Mouse (Mus musculus): ENCODE measurements around the gene Slc6a17. TPM values are rescaled to one million over a fixed set of nuclear protein-coding genes. Genes with fewer than 3 reads are reported as not detected.
A peak's percentile ranks its signal among the peaks of the same experiment; 100 is the strongest.

Slc6a17 gene
- polyA plus RNA-seq, 1 experiment from 2014 or later = 8.1 TPM

DNA sequence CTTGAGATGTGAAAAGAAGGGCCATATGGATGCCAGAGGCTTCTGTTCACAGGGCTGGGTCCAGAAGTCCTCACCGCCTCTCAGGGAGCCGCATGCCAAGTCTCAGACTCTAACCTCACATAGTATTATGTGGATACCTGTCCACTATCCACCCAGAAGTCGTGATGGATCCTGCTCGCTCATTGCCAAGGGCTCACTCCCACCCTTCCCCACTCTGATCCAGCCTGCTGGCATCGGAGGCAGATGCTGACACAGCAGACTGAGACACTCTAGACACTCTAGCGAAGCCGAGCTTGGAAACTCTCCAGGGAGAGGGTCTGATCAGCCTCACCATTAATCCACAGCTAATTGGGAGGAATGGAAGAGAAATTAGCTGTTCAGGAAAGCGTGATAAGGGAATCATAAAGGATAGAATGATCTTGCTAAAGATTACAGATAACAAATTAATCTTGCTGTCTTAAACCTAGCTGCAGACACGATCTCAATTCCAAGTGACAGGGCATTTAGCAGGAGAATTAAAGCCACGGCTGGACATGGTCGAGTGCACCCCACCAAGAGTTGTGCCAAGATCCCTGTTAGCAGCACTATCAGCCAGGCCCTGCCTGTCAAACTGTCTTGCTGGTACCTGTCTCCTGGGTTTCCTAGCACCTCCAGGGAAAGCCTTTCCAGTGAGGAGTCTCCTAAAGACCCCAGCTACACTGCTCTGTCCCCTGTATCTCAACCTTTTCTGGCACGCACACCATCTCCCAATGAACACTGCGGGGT, 21.6 kb downstream of the Slc6a17 start:
- Histone ChIP-seq H3K4me3 (no peak overlapping the region), H3K4me2 (no peak overlapping the region), H3K27ac (replicated peaks) (peak overlapping the region; percentile 49), H3K9ac (no peak overlapping the region), H3K4me1 (replicated peaks) (peaks cover 41% of the 10 kb centered on the region), H3K36me3 (peaks cover 7% of the 10 kb centered on the region; the same call in 1 of the 2 replicates), H3K9me3 (no peaks in the 10 kb centered on the region), H3K27me3 (peaks cover 17% of the 10 kb centered on the region)
- 59% methylated on average over 13 of the region's 13 CpGs for WGBS
- ATAC-seq (ENCODE audit: low read depth) = peak; percentile 85

DNA sequence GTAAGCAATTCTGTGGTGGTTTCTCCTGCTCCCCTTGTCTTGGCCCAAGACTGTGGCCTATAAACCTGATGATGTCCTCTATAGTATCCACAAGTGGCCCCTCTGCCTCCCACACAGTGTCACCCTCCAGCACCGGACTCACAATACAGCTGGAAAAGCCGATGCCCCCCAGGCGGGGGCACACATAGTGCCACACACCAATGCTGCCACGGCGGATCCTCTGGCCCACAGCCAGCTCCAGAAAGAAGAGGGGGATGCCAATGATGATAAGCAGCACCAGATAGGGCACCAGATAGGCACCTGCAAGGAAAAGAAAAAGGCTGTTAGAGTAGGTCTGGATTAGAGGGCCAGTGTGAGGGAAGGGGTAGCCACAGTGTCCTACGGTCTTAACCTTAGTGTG, 22.3 kb downstream of the Slc6a17 start:
- H3K9me3 ChIP-seq = no peaks in the 10 kb centered on the region
- WGBS = 86% methylated on average over 6 of the region's 6 CpGs
- peaks cover 42% of the 10 kb centered on the region for H3K4me1 ChIP-seq (replicated peaks)
- peaks cover 17% of the 10 kb centered on the region for H3K27me3 ChIP-seq
- ATAC-seq (ENCODE audit: low read depth) = no peak
- no peak overlapping the region for H3K4me2 ChIP-seq
- no peak overlapping the region for H3K4me3 ChIP-seq
- H3K27ac ChIP-seq (replicated peaks) = no peak overlapping the region; the same call in 1 of the 2 replicates
- peaks cover 7% of the 10 kb centered on the region; the same call in 1 of the 2 replicates for H3K36me3 ChIP-seq
- H3K9ac ChIP-seq = no peak overlapping the region

DNA sequence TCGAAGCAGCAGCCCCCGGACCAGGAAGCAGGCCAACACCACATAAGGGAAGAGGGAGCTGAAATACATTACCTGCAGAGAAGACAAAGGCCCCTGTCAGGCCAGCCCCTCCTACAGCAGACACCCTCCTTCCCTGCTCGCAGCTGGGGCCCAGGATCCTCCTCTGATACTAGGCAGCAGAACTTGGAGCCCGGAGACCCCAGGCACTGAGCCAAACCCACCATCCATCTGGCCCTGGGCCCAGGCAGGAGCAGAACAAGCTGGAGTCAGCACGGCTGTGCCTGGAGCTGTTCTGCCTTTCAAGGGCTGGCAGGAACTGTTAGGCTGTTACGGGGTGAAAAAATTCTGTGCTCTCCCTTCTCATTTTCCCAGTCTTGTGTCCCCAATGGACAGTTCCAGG, 26.4 kb downstream of the Slc6a17 start:
- Histone ChIP-seq H3K4me3 (no peak overlapping the region), H3K27me3 (peaks cover 17% of the 10 kb centered on the region), H3K9ac (peak overlapping the region; percentile 9; the same call in 1 of the 2 replicates), H3K4me1 (replicated peaks) (peaks cover 36% of the 10 kb centered on the region), H3K9me3 (no peaks in the 10 kb centered on the region), H3K36me3 (no peaks in the 10 kb centered on the region), H3K4me2 (no peak overlapping the region), H3K27ac (replicated peaks) (peak overlapping the region; percentile 80)
- whole genome bisulfite sequencing = 25% methylated on average over 6 of the region's 6 CpGs
- peak; percentile 86 for ATAC-seq (ENCODE audit: low read depth)

DNA sequence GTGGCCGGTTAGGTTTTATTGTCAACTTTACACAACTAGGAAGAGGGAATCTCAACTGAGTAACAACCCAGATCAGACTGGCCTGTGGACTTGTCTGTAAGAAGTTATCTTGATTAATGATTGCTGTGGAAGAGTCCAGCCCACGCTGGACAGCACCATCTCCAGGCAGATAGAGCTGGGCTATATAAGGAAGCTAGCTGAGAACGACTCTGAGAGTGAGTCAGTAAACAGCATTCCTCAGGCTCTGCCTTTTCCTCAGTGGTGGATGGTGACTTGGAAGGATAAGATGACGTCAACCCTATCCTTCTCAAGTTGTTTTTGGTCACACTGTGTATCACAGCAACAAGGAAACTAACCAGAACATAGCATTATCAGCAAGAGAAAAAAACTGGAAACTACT, 29.2 kb downstream of the Slc6a17 start:
- H3K4me1 ChIP-seq (replicated peaks) = peaks cover 29% of the 10 kb centered on the region
- H3K9ac ChIP-seq = no peak overlapping the region
- no peaks in the 10 kb centered on the region for H3K36me3 ChIP-seq
- H3K27me3 ChIP-seq = peaks cover 15% of the 10 kb centered on the region; the same call in 1 of the 2 replicates
- no peak for ATAC-seq (ENCODE audit: low read depth)
- no peak overlapping the region for H3K27ac ChIP-seq (replicated peaks)
- H3K4me2 ChIP-seq = no peak overlapping the region
- WGBS = 65% methylated on average over 4 of the region's 4 CpGs
- H3K4me3 ChIP-seq = no peak overlapping the region
- no peaks in the 10 kb centered on the region for H3K9me3 ChIP-seq

DNA sequence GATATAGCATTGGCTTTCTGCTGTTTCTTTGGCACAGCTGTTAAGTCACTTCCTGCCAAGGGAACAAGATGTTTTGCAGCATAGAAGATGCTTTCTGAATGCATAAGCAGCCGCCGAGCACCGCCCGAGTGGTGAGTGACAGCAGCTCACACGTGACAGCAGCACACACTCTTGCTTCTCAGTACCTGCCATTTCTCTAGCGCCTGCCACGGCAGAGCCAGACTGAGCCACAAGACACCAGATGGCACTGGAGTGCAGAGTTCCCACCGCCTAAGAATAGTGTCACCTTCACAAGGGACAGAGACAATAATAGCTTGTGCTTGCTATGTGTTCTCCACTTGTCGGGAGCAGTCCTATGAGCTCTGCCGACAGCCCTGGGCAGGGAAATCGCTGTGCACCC, 34.5 kb downstream of the Slc6a17 start:
- WGBS = 33% methylated on average over 11 of the region's 11 CpGs

DNA sequence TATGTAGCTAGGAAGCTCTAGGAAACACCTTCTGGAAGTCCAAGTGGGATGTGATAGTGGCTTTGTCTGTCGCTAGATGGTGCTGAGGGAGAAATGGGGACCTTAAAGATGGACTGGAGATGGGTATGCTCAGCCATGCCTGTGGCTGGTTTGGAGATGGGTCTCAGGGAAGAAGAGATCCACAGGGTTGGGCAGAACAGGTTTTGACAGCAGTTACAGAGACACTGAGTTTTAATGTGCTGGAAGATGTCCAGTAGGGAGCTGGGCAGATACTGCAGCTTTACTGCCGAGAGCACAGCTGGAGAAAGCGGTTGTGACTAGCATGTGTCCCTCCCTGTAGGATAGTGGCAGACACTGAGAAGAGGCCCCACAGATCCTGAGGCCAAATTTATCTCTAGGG, 37.2 kb downstream of the Slc6a17 start:
- no peak overlapping the region for H3K27ac ChIP-seq (replicated peaks)
- H3K4me1 ChIP-seq (replicated peaks) = peaks cover 14% of the 10 kb centered on the region
- whole genome bisulfite sequencing = 35% methylated on average over 3 of the region's 3 CpGs
- H3K4me2 ChIP-seq = no peak overlapping the region
- no peaks in the 10 kb centered on the region for H3K9me3 ChIP-seq
- no peaks in the 10 kb centered on the region for H3K36me3 ChIP-seq
- peaks cover 6% of the 10 kb centered on the region; the same call in 1 of the 2 replicates for H3K27me3 ChIP-seq
- H3K4me3 ChIP-seq = no peak overlapping the region
- ATAC-seq (ENCODE audit: low read depth) = no peak
- H3K9ac ChIP-seq = no peak overlapping the region

More for the DNA sequence above, 34.5 kb downstream of the Slc6a17 start:
- Histone ChIP-seq H3K27ac (replicated peaks) (0 out of 2 replicates have a peak overlapping the region, but pooled peaks have one; percentile 52), H3K36me3 (no peaks in the 10 kb centered on the region), H3K27me3 (peaks cover 6% of the 10 kb centered on the region; the same call in 1 of the 2 replicates), H3K4me3 (no peak overlapping the region), H3K4me2 (no peak overlapping the region), H3K9ac (no peak overlapping the region), H3K4me1 (replicated peaks) (peaks cover 14% of the 10 kb centered on the region), H3K9me3 (no peaks in the 10 kb centered on the region)
- peak; percentile 93 for ATAC-seq (ENCODE audit: low read depth)

DNA sequence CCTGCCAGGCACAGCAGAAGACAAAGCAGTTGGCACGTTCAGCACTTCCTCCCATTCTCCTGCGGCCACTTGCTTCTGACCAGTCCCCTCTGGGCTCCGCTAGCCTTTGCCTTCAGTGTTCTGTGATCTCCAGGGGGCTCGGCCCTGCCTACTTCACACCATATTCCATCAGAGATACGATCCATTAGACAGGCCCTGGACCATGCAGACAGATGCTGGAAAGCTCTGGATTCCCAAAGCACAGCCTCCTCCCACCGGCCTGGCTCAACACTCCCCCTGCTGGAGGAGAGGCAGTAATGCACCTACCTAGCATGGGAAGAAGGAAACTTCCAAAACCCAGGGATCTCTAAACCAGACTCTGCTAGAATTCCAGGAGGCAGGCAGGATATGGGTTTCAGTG, 45.6 kb downstream of the Slc6a17 start:
- no peaks in the 10 kb centered on the region for H3K9me3 ChIP-seq
- 0 out of 2 replicates have a peak overlapping the region, but pooled peaks have one; percentile 6 for H3K4me2 ChIP-seq
- no peaks in the 10 kb centered on the region for H3K36me3 ChIP-seq
- H3K4me3 ChIP-seq = no peak overlapping the region
- ATAC-seq (ENCODE audit: low read depth) = peak; percentile 81
- peaks cover 7% of the 10 kb centered on the region for H3K4me1 ChIP-seq (replicated peaks)
- H3K9ac ChIP-seq = peak overlapping the region; percentile 34; the same call in 1 of the 2 replicates
- peak overlapping the region; percentile 34; the same call in 1 of the 2 replicates for H3K27ac ChIP-seq (replicated peaks)
- H3K27me3 ChIP-seq = peaks cover 11% of the 10 kb centered on the region
- WGBS = 22% methylated on average over 6 of the region's 6 CpGs

DNA sequence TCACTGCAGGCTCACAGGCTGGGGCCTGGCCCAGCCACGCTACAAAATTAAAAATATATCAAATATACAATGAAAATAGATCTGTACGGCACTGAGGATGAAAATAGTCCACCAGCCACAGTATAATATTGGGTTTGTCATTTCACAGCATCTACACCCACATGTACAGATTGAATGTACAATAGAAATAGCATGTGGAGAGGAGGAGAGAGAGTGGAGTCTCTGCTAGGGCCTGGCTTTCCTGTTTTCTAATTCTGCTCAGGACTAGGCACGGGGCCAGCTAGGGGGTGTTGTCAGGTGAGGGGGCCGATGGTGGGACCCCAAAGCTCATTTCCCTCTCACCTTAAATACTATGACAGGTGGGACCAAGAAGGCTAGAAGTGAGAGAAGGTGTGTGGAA, 48.8 kb downstream of the Slc6a17 start:
- Histone ChIP-seq H3K36me3 (no peaks in the 10 kb centered on the region), H3K9ac (no peak overlapping the region), H3K4me1 (replicated peaks) (peaks cover 7% of the 10 kb centered on the region), H3K9me3 (no peaks in the 10 kb centered on the region), H3K27me3 (peaks cover 34% of the 10 kb centered on the region), H3K27ac (replicated peaks) (no peak overlapping the region), H3K4me2 (no peak overlapping the region), H3K4me3 (no peak overlapping the region)
- WGBS = 82% methylated on average over 4 of the region's 4 CpGs
- ATAC-seq (ENCODE audit: low read depth) = no peak

DNA sequence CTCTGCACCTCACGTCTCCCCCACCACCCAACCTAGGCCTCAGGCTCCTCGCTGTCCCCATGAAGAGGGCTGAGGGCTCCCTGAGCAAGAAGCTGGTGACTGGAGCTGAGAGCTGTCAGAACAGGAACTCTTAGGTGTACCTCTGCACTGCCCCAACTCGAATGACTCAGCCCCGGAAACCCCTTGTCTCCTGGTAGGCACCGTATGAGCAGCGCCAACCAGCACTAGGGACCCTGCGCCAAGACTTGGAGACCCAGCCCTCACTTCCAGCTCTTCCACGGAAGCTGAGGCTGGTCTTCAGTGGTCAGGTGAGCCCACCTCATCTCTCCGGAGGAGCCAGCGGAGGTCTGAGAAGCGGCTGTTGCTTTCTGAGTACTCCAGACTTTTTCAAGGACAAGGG, 49.7 kb downstream of the Slc6a17 start:
- H3K4me1 ChIP-seq (replicated peaks) = peaks cover 7% of the 10 kb centered on the region
- H3K36me3 ChIP-seq = no peaks in the 10 kb centered on the region
- WGBS = 86% methylated on average over 11 of the region's 11 CpGs
- H3K9ac ChIP-seq = no peak overlapping the region
- ATAC-seq (ENCODE audit: low read depth) = no peak
- H3K9me3 ChIP-seq = no peaks in the 10 kb centered on the region
- H3K4me2 ChIP-seq = no peak overlapping the region
- no peak overlapping the region for H3K27ac ChIP-seq (replicated peaks)
- H3K4me3 ChIP-seq = no peak overlapping the region
- peaks cover 43% of the 10 kb centered on the region for H3K27me3 ChIP-seq

DNA sequence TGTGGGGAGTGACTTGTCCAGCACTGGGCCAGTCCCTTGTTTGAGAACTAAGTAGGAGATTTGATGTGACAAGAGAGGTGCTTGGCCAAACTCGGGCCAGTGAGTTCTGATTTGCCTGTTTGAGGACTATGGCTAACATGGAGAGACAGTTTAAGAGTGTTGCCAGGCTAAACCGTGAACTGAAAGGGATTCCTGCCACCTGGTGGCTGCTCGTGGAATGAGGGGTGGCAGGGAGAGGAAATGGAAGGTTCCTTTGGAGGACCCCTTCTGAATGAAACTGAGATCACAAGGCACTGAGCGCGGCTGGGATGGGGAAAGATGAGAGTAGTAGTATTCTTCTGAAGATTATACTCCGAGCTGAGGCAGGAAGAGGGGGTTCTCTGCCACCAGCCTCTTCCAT, 51.2 kb downstream of the Slc6a17 start:
- no peak overlapping the region for H3K9ac ChIP-seq
- H3K4me3 ChIP-seq = no peak overlapping the region
- H3K27me3 ChIP-seq = peaks cover 58% of the 10 kb centered on the region
- 9% methylated on average over 6 of the region's 6 CpGs for WGBS
- no peaks in the 10 kb centered on the region for H3K9me3 ChIP-seq
- no peaks in the 10 kb centered on the region for H3K36me3 ChIP-seq
- no peak; the same call in 1 of the 2 replicates for ATAC-seq (ENCODE audit: low read depth)
- no peaks in the 10 kb centered on the region for H3K4me1 ChIP-seq (replicated peaks)
- no peak overlapping the region for H3K4me2 ChIP-seq
- no peak overlapping the region for H3K27ac ChIP-seq (replicated peaks)

DNA sequence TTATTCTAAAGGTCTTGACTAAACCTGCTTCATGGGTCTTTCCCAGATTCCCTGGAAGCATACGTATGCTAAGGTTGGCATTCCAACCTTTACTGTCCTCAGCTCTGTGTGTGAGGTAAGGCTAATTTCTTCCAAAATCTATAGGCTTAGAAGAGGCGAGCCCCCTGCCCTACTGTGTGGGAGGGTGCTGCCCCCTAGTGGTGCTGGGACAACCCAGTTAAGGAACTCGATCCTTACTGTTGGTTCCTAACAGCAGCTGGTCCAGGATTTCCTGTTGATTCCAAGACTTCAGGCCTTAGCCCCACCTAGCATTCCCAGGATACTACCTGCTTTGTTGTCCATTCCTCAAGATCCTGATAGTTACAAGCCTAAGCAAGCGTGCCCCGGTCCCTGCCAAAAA, 55.7 kb downstream of the Slc6a17 start:
- 16% methylated on average over 5 of the region's 5 CpGs for WGBS
- H3K4me1 ChIP-seq (replicated peaks) = peaks cover 28% of the 10 kb centered on the region
- H3K4me3 ChIP-seq = no peak overlapping the region
- no peak overlapping the region for H3K4me2 ChIP-seq
- peaks cover 91% of the 10 kb centered on the region for H3K27me3 ChIP-seq
- no peak overlapping the region for H3K9ac ChIP-seq
- no peak for ATAC-seq (ENCODE audit: low read depth)
- H3K36me3 ChIP-seq = no peaks in the 10 kb centered on the region
- H3K9me3 ChIP-seq = no peaks in the 10 kb centered on the region
- no peak overlapping the region for H3K27ac ChIP-seq (replicated peaks)

DNA sequence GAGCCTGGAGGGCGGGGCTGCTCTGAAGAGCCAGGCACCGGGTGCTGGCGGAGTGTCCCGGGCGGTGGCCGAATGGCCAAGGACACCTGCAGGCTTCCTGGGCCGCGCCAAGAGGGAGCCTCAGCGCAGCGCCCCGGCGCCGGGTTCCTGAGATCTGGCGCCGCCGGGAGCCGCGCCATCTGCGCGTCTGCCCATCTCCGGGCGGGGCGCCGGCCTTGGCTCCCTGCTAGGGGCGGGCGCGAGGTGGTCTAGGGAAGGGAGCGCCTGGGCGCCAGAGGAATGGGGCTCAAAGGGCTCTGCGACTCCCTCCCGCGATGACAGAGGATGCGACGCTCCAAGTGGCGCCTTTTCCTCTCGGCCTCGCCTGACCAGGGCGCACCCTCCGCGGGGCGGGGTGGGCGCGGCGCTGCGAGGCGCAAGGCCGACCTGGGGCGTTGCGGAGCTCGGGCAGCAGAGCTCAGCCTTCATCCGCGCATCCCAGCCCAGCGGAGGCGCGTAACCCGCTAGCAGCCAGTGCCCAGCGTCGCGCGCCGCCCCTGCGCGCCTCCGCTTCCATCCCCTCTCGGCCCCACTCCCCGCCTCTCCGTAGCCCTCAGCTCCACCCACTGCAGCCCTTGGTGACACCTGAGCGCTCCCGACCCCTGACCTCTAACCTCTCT, 57.9 kb downstream of the Slc6a17 start:
- Histone ChIP-seq H3K4me2 (peak overlapping the region; percentile 93), H3K27me3 (peaks cover 99% of the 10 kb centered on the region), H3K27ac (replicated peaks) (no peak overlapping the region), H3K9me3 (no peaks in the 10 kb centered on the region), H3K4me3 (peak overlapping the region; percentile 54), H3K9ac (peak overlapping the region; percentile 75), H3K36me3 (no peaks in the 10 kb centered on the region), H3K4me1 (replicated peaks) (peaks cover 28% of the 10 kb centered on the region)
- peak; percentile 62 for ATAC-seq (ENCODE audit: low read depth)
- under 1% methylated on average over 53 of the region's 69 CpGs for WGBS
